Mouse (Mus musculus): ENCODE measurements around the gene Cnr2. TPM values are rescaled to one million over a fixed set of nuclear protein-coding genes. Genes with fewer than 3 reads are reported as not detected.

Gene Cnr2
- polyA plus RNA-seq, 1 experiment from 2014 or later: 0.32 TPM

DNA sequence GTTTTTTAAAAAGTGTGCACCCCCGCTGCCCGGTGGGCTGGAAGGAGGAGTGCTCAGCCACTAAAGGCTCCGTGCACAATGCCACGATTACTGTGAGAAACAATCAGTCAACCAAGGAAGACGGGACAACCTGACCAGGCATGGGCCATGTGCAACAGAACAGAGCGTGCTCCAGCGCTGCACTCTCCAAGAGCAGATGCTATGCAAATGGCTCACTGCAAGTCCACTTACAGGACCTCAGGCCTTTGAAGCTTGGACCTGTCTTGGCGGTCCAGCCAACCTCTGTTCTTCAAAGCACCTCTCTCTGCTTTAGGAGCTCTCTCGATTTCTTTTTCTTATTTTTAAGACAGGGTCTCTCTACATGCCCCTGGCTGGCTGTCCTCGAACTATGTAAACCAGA lies 14.6 kb upstream of the Cnr2 start:
- Histone ChIP-seq H3K9me3 (no peaks in the 10 kb centered on the region), H3K27ac (no peak overlapping the region), H3K9ac (no peak overlapping the region), H3K4me2 (replicated peaks) (no peak overlapping the region), H3K4me3 (no peak overlapping the region), H3K36me3 (no peaks in the 10 kb centered on the region), H3K4me1 (peaks cover 17% of the 10 kb centered on the region), H3K27me3 (replicated peaks) (no peaks in the 10 kb centered on the region)
- ATAC-seq (ENCODE audit: low FRiP score, low read depth): no peak
- 86% methylated on average over 10 of the region's 10 CpGs for WGBS

DNA sequence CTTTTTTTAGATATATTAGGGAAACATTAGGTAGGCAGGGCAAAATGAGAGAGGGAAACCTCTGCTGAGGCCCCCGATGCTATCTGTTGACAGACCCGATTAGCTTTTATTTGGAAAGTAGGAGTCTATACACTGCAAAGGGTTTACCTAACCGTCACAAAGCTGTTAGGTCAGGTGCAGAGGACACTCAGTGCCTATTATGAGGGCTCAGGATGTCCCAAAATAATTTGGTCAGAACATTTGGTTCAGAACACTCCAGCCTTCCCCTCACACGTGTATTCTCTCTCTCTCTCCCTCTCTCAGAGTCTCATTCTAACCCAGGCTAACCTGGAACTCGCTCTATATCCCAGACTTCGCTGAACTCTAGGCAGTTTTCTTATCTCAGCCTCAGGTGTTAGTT lies 13.2 kb upstream of the Cnr2 start:
- Histone ChIP-seq H3K4me2 (replicated peaks) (no peak overlapping the region), H3K36me3 (no peaks in the 10 kb centered on the region), H3K4me3 (no peak overlapping the region), H3K9me3 (no peaks in the 10 kb centered on the region), H3K9ac (no peak overlapping the region), H3K4me1 (peaks cover 3% of the 10 kb centered on the region), H3K27ac (no peak overlapping the region), H3K27me3 (replicated peaks) (no peaks in the 10 kb centered on the region)
- WGBS: 84% methylated on average over 6 of the region's 6 CpGs
- no peak for ATAC-seq (ENCODE audit: low FRiP score, low read depth)

DNA sequence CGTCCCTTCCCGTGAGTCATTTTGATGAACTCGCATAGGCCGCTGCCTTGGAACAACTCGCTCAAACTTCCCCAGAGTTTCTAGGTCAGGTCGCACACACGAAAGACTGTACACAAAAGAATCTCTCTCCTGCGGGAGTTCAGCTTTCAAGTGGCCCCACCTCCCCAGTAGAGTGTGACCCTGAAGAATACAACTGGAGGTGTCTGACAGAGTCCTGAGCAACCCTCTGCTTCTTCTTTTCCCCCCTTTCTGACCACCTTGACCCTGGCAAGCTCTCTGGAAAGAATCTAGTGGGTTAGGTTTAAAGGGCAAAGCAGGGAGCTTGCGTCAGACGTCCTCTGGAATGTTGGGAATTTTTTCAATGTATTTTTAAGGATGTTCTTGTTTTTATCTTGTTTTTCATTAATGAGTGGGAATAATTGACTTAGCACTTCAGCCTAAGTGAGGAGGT lies 11.8 kb upstream of the Cnr2 start:
- Histone ChIP-seq H3K27me3 (replicated peaks) (no peaks in the 10 kb centered on the region), H3K27ac (no peak overlapping the region), H3K9me3 (no peaks in the 10 kb centered on the region), H3K36me3 (no peaks in the 10 kb centered on the region), H3K4me3 (no peak overlapping the region), H3K4me2 (replicated peaks) (no peak overlapping the region), H3K9ac (no peak overlapping the region), H3K4me1 (peaks cover 2% of the 10 kb centered on the region; the same call in 1 of the 2 replicates)
- no peak for ATAC-seq (ENCODE audit: low FRiP score, low read depth)
- WGBS: 60% methylated on average over 10 of the region's 10 CpGs

DNA sequence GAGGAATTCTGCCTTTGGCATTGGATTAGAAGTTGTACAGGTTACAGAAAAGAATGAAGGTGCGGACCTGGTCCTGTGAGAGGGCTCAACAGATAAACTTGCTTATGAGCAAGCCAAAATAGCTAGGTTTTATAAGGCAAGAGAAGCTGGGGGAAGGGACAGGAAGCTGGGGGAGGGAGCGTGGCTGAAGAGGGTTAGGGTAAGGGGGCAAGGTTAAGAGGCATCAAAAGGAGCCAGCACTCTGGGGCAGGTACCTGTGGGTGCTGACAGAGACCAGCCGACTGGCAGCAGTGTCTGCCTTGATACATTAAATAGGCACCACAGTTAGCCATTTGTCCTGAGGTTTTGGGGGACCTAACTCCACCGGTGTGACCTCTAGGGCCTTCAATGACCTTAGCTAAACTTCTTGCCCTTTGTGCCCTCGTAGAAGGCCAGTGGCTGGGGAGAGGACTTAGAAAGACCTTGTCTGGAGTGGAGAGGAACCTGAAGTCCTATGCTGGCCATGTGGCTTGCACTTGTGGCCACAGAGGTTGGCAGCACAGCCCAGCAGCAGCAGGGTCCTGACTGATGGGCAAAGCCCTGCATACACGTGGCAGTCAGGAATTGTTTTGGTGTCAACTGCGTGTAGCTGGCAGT lies 11.2 kb upstream of the Cnr2 start:
- Histone ChIP-seq H3K36me3 (no peaks in the 10 kb centered on the region), H3K4me3 (no peak overlapping the region), H3K4me1 (peaks cover 2% of the 10 kb centered on the region; the same call in 1 of the 2 replicates), H3K27ac (no peak overlapping the region), H3K9me3 (no peaks in the 10 kb centered on the region), H3K27me3 (replicated peaks) (no peaks in the 10 kb centered on the region), H3K9ac (no peak overlapping the region), H3K4me2 (replicated peaks) (no peak overlapping the region)
- ATAC-seq (ENCODE audit: low FRiP score, low read depth): no peak
- WGBS: 74% methylated on average over 7 of the region's 7 CpGs

DNA sequence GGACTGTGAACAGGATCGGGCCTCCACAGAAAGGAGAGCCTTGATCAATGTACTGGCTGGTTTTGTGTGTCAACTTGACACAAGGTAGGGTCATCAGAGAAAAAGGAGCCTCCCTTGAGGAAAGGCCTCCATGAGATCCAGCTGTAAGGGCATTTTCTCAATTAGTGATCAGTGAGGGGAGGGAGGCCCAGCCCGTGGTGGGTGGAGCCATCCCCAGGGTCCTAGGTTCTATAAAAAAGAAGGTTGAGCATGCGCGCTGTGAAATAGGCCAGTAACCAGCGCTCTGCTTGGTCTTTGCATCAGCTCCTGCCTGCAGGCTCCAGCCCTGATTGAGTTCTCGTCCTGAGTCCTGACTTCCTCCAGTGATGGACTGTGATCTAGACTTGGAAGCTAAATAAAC lies 10.7 kb upstream of the Cnr2 start:
- H3K27ac ChIP-seq: no peak overlapping the region

DNA sequence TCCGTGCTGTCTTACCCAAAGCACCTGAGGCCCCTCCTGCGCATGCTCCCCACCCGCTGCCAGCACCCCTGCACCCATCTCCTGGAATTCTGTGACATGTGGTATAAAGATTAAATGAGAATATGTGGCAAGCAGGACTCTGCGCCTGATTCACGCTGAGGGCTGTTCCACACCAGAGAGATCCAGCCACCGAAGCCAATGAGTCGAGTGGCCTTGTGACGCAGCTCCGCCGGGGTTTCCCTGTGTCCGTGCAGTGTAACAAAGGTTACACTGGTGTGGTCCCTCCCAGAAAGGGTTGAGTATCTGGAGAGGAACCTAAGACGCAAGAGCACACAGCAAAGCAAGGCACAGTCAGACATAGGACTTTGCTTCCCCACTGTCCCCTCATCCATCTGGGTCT lies 9.5 kb upstream of the Cnr2 start:
- Histone ChIP-seq H3K4me3 (no peak overlapping the region), H3K27me3 (replicated peaks) (no peaks in the 10 kb centered on the region), H3K4me2 (replicated peaks) (no peak overlapping the region), H3K36me3 (no peaks in the 10 kb centered on the region), H3K9ac (no peak overlapping the region), H3K27ac (no peak overlapping the region), H3K9me3 (no peaks in the 10 kb centered on the region), H3K4me1 (peaks cover 2% of the 10 kb centered on the region; the same call in 1 of the 2 replicates)
- WGBS: 90% methylated on average over 12 of the region's 12 CpGs
- no peak for ATAC-seq (ENCODE audit: low FRiP score, low read depth)

More for the DNA sequence above, 10.7 kb upstream of the Cnr2 start:
- 50% methylated on average over 6 of the region's 6 CpGs for WGBS
- H3K9ac ChIP-seq: no peak overlapping the region
- H3K27me3 ChIP-seq (replicated peaks): no peaks in the 10 kb centered on the region
- H3K9me3 ChIP-seq: no peaks in the 10 kb centered on the region
- H3K4me1 ChIP-seq: peaks cover 2% of the 10 kb centered on the region; the same call in 1 of the 2 replicates
- no peak overlapping the region for H3K4me2 ChIP-seq (replicated peaks)
- H3K4me3 ChIP-seq: no peak overlapping the region
- ATAC-seq (ENCODE audit: low FRiP score, low read depth): no peak
- H3K36me3 ChIP-seq: no peaks in the 10 kb centered on the region

DNA sequence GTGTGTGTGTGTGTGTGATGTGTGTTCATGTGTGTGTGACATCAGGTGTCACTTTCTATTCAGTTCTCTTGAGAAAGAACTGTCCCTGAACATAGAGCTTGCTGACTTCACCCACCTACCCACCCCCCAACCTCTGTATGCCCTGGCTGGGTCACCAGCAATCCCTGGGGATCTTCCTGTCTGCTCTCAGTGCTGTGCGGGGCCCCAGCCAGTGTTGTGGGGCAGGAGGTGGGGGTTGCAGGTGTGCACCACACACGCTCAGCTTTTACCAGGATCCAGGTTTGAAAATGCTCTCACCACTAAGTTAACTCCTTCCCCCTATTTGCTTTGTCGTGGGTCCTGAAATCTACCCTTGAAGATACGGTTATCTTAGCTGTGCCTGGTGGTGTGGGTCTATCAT lies 9.0 kb upstream of the Cnr2 start:
- Histone ChIP-seq H3K4me2 (replicated peaks) (no peak overlapping the region), H3K4me1 (peaks cover 2% of the 10 kb centered on the region; the same call in 1 of the 2 replicates), H3K27ac (no peak overlapping the region), H3K4me3 (no peak overlapping the region), H3K36me3 (no peaks in the 10 kb centered on the region), H3K9me3 (no peaks in the 10 kb centered on the region), H3K27me3 (replicated peaks) (no peaks in the 10 kb centered on the region), H3K9ac (no peak overlapping the region)
- 91% methylated on average over 4 of the region's 4 CpGs for WGBS
- no peak for ATAC-seq (ENCODE audit: low FRiP score, low read depth)

DNA sequence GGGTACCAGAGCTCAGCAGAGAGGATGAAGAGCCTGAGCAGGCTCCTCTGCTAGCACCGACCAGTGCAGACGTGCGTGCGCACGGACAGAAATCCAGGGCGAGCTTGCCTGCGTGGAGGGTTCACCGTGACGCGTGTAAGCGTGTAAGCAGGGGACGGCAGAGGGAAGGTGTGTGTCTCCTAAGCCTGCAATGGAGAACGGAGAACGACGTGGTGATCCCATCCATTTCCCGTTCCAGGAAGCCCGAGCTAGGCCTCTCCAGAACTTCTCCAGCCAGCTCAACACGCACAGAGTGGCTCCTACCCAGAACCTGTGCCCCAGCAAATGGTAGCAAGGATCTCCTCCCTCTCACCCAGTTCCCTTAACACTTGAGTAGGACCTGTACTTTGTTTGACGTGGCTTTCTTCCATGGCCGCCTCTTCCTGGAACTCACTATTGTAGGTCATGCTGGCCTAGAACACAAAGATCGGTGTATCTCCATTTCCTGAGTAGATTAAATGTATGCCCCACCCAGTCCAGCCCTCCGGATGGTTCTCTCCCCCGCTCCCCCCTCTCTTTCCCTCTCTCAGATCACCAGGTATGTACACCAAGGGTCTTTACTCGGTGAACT lies 6.6 kb upstream of the Cnr2 start:
- Histone ChIP-seq H3K4me1 (peaks cover 2% of the 10 kb centered on the region; the same call in 1 of the 2 replicates), H3K27me3 (replicated peaks) (no peaks in the 10 kb centered on the region), H3K9ac (no peak overlapping the region), H3K4me3 (no peak overlapping the region), H3K4me2 (replicated peaks) (no peak overlapping the region), H3K27ac (no peak overlapping the region), H3K9me3 (no peaks in the 10 kb centered on the region), H3K36me3 (no peaks in the 10 kb centered on the region)
- no peak for ATAC-seq (ENCODE audit: low FRiP score, low read depth)
- WGBS: 93% methylated on average over 24 of the region's 24 CpGs

DNA sequence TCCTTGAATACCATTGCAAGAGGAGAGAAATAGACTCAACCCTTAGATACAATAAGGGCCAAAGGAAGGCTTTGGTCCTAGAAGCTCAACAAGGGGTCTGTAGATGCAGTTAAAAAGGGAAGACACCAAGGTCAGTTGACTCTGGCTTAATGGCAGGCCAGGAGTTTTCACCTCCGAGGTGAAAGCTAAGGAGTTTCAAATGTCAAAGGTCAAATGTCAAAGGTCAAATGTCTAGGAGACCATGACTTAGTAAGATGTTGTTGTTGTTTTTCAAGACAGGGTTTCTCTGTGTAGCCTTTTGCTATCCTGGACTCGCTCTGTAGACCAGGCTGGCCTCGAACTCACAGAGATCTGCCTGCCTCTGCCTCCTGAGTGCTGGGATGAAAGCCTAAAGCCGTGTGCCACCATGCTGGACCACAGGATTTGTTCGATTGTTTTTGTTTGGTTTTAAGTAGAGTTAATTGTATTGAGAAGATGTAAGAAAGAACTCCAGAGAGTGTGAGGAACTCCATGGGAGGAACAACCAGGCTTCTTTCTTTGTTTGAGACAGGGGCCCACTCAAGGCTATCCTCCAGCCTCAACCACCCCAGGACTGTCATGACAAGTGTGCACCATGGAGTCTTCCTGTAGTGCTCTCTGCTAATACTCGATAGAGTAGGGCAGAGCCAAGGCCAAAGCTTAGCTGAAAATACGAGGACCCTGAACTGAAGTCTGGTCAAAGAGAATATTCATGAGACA lies 5.9 kb upstream of the Cnr2 start:
- H3K9ac ChIP-seq: no peak overlapping the region
- no peak for ATAC-seq (ENCODE audit: low FRiP score, low read depth)
- H3K4me3 ChIP-seq: no peak overlapping the region
- no peak overlapping the region for H3K27ac ChIP-seq
- H3K4me2 ChIP-seq (replicated peaks): no peak overlapping the region
- H3K4me1 ChIP-seq: peaks cover 2% of the 10 kb centered on the region; the same call in 1 of the 2 replicates
- H3K9me3 ChIP-seq: no peaks in the 10 kb centered on the region
- no peaks in the 10 kb centered on the region for H3K36me3 ChIP-seq
- WGBS: 84% methylated on average over 7 of the region's 7 CpGs
- no peaks in the 10 kb centered on the region for H3K27me3 ChIP-seq (replicated peaks)

DNA sequence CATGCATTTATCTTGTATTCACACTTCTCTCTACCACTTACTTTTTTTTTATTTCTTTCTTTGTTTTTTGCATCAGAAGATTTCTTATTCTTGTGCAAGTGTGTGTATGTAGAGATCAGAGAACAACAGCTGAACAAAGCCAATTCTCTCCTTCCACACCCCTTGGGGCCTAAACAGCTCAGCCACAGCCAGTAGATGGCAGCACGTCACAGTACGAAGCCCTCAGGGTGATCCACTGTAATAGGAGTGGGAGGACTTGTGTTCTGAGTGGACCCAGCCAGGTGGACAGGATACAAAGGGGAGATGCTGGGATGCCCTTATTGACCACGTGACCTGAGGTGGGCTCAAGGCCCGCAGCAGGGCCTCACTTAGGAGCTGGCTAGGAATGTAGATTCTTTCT lies 5.3 kb upstream of the Cnr2 start:
- H3K27ac ChIP-seq: no peak overlapping the region
- H3K4me2 ChIP-seq (replicated peaks): no peak overlapping the region
- H3K36me3 ChIP-seq: no peaks in the 10 kb centered on the region
- no peak overlapping the region for H3K9ac ChIP-seq
- no peaks in the 10 kb centered on the region for H3K4me1 ChIP-seq
- no peak overlapping the region for H3K4me3 ChIP-seq
- ATAC-seq (ENCODE audit: low FRiP score, low read depth): peak; percentile 63; the same call in 1 of the 2 replicates
- WGBS: 6% methylated on average over 4 of the region's 4 CpGs
- no peaks in the 10 kb centered on the region for H3K9me3 ChIP-seq
- no peaks in the 10 kb centered on the region for H3K27me3 ChIP-seq (replicated peaks)

DNA sequence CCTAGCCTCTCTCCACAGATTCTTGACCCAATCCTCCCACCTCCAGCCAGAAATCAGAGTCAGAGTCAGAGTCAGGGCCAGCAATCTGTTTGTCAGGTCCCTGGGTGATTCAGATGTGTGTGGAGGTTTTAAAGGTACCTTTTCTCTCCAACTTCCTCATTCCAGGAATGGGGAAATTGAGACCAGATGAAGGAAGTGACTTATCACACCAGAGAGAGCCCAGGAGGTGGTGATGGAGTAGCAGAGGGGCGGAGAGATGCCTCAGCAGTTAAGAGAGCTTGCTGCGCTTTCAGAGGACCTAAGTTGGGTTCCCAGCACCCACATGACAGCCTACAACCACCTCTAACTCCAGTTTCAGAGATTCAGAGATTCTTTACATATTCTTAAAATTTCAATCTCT lies 3.7 kb upstream of the Cnr2 start:
- no peak overlapping the region for H3K4me2 ChIP-seq (replicated peaks)
- no peaks in the 10 kb centered on the region for H3K4me1 ChIP-seq
- H3K27me3 ChIP-seq (replicated peaks): no peaks in the 10 kb centered on the region
- H3K9me3 ChIP-seq: no peaks in the 10 kb centered on the region
- no peak for ATAC-seq (ENCODE audit: low FRiP score, low read depth)
- no peak overlapping the region for H3K4me3 ChIP-seq
- 85% methylated on average over 2 of the region's 2 CpGs for WGBS
- no peak overlapping the region for H3K9ac ChIP-seq
- H3K36me3 ChIP-seq: no peaks in the 10 kb centered on the region
- no peak overlapping the region for H3K27ac ChIP-seq

DNA sequence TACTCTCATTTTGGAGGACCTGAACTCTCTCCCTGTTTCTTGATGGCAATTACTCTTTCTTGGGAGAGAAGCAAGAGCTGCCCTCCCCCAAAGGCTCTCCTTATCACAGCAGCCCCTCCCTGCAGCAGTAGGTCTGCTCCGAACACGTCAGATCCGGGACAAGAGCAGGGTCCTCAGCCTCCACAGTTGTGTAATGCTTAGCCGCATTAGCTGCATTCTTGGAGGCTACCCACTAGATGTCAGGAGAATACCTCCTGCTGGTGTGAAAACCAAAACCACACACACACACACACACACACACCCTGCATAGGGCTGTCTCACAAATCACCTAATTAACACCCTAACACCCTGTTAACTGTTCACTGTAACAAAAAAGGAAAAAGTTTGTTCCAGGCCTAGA lies 2.3 kb upstream of the Cnr2 start:
- ATAC-seq (ENCODE audit: low FRiP score, low read depth): no peak
- Histone ChIP-seq H3K4me3 (no peak overlapping the region), H3K27ac (no peak overlapping the region), H3K27me3 (replicated peaks) (no peaks in the 10 kb centered on the region), H3K9me3 (no peaks in the 10 kb centered on the region), H3K4me1 (no peaks in the 10 kb centered on the region), H3K9ac (no peak overlapping the region), H3K4me2 (replicated peaks) (no peak overlapping the region), H3K36me3 (no peaks in the 10 kb centered on the region)
- WGBS: 80% methylated on average over 4 of the region's 4 CpGs

All from neural tube, embryonic 12.5 days (tissue).